Mouse (Mus musculus) liver, embryonic 11.5 days (tissue): ENCODE measurements around the gene Gm10273. TPM values are rescaled to one million over a fixed set of nuclear protein-coding genes. Genes with fewer than 3 reads are reported as not detected.

ENCODE experiments used
- ATAC-seq: fragments of 200-750 bp; cut with Nextera tagmentation; replicated peaks from 2 replicates; pipeline ENCODE4 v1.8.0; 2017; ENCODE audit warnings: moderate number of reproducible peaks, mild to moderate bottlenecking, moderate TSS enrichment, moderate library complexity; ENCODE audit not compliant: low FRiP score
- DNase-seq: peaks from one replicate; pipeline ENCODE4 v3.0.0-alpha.2; 2017; ENCODE audit warnings: low spot score
- H3K27ac ChIP-seq: fragments of 300-500 bp; sonication (generic); 2 replicates; pipeline ENCODE4 v1.5.1; 2014; ENCODE audit warnings: mild to moderate bottlenecking, low read depth, low read length, control low read depth
- H3K27me3 ChIP-seq: fragments of 300-500 bp; sonication (generic); replicated peaks from 2 replicates; pipeline ENCODE4 v1.6.1; 2014; ENCODE audit warnings: low read length, mixed read lengths; ENCODE audit not compliant: control insufficient read depth, insufficient read depth
- H3K36me3 ChIP-seq: fragments of 300-500 bp; sonication (generic); 2 replicates; pipeline ENCODE4 v1.6.1; 2014; ENCODE audit warnings: mild to moderate bottlenecking, low read length, moderate library complexity, mixed read lengths; ENCODE audit not compliant: control insufficient read depth, insufficient read depth
- H3K4me1 ChIP-seq: fragments of 300-500 bp; sonication (generic); replicated peaks from 2 replicates; pipeline ENCODE4 v1.6.1; 2014; ENCODE audit warnings: low read length, mixed read lengths; ENCODE audit not compliant: control insufficient read depth, insufficient read depth
- H3K4me2 ChIP-seq: fragments of 300-500 bp; sonication (generic); 2 replicates; pipeline ENCODE4 v1.6.1; 2014; ENCODE audit warnings: mild to moderate bottlenecking, control low read depth, moderate library complexity
- H3K4me3 ChIP-seq: fragments of 300-500 bp; sonication (generic); 2 replicates; pipeline ENCODE4 v1.5.1; 2014; ENCODE audit warnings: low read depth, low read length, control low read depth
- H3K9ac ChIP-seq: fragments of 300-500 bp; sonication (generic); 2 replicates; pipeline ENCODE4 v1.6.1; 2014; ENCODE audit warnings: low read depth, low read length, control low read depth
- H3K9me3 ChIP-seq: fragments of 300-500 bp; sonication (generic); 2 replicates; pipeline ENCODE4 v1.6.1; 2016; ENCODE audit warnings: low read length, inconsistent platforms, mixed read lengths; ENCODE audit not compliant: control insufficient read depth
- WGBS: fragments of 180-500 bp; shearing (Covaris S2); extraction: QIAGEN DNeasy Blood & Tissue Kit; methylation state at CpG from one replicate; pipeline ENCODE4 v1.1.7; 2014; 5-methylcytosine and 5-hydroxymethylcytosine counted together
- polyA plus RNA-seq: library from polyadenylated mRNA; unstranded; fragments of >200 nt; fragmentation: Nextera tagmentation; extraction: Ambion mirVana; gene quantifications from 2 replicates; pipeline ENCODE4 v1.2.1, GENCODE M21; 2014

Gm10273 gene
- polyA plus RNA-seq, 1 experiment from 2014 or later, result 9.2 TPM

DNA sequence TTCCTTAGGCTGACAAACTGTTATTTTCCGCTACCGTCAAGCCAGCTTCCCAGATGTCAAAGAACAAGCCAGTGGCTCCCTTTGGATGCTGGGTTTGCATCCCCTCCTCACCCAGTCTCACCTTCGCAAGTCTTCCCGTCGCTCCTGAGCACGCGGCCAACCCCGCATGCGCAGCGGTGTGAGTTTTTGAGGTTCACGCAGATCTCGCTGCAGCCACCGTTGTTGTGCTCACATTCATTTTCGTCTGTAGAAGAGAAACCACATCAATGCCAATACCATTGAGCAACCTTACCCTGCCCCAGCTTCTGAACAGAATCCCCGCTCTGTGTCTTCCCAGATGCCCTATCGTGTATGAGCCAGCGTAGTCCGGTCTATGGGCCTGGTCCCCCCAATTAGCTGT, 40.3 kb downstream of the Gm10273 start:
- Histone ChIP-seq H3K27ac (no peak overlapping the region), H3K36me3 (no peaks in the 10 kb centered on the region), H3K4me1 (peaks cover 4% of the 10 kb centered on the region; the same call in 1 of the 2 replicates), H3K9me3 (no peaks in the 10 kb centered on the region), H3K9ac (no peak overlapping the region), H3K4me2 (no peak overlapping the region), H3K27me3 (no peaks in the 10 kb centered on the region), H3K4me3 (no peak overlapping the region)
- no peak for DNase-seq
- WGBS, result 95% methylated on average over 18 of the region's 18 CpGs
- no peak for ATAC-seq

DNA sequence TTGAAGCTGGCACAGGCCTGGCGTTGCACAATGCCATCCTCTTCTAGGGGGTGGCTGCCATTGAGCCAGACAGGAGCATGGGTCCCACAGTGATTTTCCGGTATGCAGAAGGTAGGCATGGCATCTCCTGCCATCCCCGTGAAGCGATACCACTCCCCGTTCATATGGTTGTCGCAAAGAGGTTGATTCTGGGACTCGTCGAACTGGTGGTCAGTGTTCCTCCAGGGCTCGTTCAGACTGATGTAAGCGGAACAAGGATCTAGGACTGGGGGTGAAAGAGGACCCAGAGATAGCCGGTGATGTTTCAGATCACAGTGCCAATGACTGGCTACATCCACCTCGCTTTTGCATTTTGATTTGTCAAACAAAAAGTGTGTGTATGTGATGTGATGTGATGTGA, 43.2 kb downstream of the Gm10273 start:
- no peak overlapping the region for H3K27ac ChIP-seq
- H3K36me3 ChIP-seq, result no peaks in the 10 kb centered on the region
- H3K4me1 ChIP-seq, result peaks cover 7% of the 10 kb centered on the region; the same call in 1 of the 2 replicates
- no peaks in the 10 kb centered on the region for H3K9me3 ChIP-seq
- H3K9ac ChIP-seq, result no peak overlapping the region
- no peak overlapping the region for H3K4me2 ChIP-seq
- 83% methylated on average over 12 of the region's 12 CpGs for WGBS
- no peak for ATAC-seq
- no peak for DNase-seq
- H3K27me3 ChIP-seq, result no peaks in the 10 kb centered on the region
- no peak overlapping the region for H3K4me3 ChIP-seq

DNA sequence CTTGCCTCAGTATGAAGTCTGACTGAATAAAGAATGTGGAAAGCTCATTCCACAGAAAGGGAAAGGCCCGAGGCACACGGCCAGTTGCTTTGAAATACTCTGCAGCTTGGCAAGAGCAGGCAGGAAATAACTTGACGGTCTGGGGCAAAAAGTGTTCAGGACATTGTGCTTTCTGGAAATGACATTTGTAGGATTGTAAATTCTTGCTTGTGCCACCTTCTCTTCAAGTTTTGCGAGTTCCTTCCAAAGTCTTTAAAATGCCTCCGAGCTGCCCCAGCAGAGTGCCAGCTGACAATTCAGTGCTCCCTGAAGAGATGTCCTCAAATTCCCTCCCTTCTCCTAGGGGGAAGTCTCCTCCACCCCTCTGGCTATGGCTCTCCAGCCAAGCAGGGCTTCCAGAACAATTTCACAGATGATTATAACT, 44.1 kb downstream of the Gm10273 start:
- Histone ChIP-seq H3K27ac (no peak overlapping the region), H3K4me2 (peak overlapping the region; percentile 14; the same call in 1 of the 2 replicates), H3K4me1 (peaks cover 14% of the 10 kb centered on the region), H3K27me3 (no peaks in the 10 kb centered on the region), H3K9me3 (no peaks in the 10 kb centered on the region), H3K4me3 (no peak overlapping the region), H3K9ac (no peak overlapping the region), H3K36me3 (no peaks in the 10 kb centered on the region)
- ATAC-seq (no peak), DNase-seq (no peak)
- WGBS, result 62% methylated on average over 5 of the region's 5 CpGs

DNA sequence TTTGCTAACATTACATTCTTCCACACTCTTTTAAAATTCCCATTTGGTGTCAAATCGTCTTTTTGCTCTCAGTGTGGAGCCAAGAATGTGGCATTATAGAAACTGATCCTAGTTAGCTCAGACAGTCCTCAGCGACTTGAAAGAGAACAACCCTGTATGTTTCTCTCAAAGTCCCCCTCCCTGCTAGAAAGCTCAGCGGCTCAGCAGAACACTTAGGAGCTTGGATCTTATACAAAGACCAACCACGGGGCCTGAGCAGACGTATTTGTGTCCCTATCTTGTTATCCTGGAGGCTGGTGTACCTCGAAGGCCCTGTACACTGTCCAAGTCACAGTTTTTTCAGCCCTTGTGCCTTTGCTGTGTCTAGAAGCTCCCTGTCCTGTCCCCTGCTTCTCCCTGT, 44.7 kb downstream of the Gm10273 start:
- Histone ChIP-seq H3K36me3 (no peaks in the 10 kb centered on the region), H3K9me3 (no peaks in the 10 kb centered on the region), H3K9ac (no peak overlapping the region), H3K4me2 (no peak overlapping the region), H3K27me3 (no peaks in the 10 kb centered on the region), H3K4me3 (0 out of 2 replicates have a peak overlapping the region, but pooled peaks have one; percentile 0), H3K27ac (no peak overlapping the region), H3K4me1 (peaks cover 16% of the 10 kb centered on the region)
- 53% methylated on average over 6 of the region's 6 CpGs for WGBS
- DNase-seq (no peak), ATAC-seq (no peak)

DNA sequence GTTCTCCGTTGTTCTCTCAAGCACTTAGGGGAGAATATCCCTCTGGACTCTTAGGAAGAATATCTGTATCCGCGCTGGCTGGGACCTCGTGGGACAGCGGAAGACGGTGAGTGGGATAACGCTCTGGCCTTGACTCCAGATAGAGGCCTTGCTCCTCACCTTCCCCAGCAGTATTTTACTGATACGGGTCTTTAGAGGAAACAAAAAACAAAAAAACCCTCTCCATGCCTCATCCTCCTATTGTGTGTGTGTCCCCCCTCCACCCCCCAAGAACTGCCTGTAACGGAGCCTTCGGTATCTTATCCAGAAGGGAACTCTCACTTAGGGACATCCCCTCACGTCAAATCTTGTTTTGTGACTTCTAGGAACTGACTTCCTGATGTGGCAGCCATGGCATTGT, 46.3 kb downstream of the Gm10273 start, which contains the start of gene Oit3:
Gene Oit3 (minus strand): TSS at position 44 of the 400 bp plus-strand sequence.
- Histone ChIP-seq H3K36me3 (no peaks in the 10 kb centered on the region), H3K4me2 (no peak within 1 kb of the TSS), H3K4me3 (no peak within 1 kb of the TSS), H3K27me3 (no peaks in the 10 kb centered on the region), H3K9me3 (no peaks in the 10 kb centered on the region), H3K4me1 (peaks cover 16% of the 10 kb centered on the region), H3K9ac (no peak within 1 kb of the TSS), H3K27ac (no peak within 1 kb of the TSS)
- WGBS, result 58% methylated on average over 11 of the region's 11 CpGs
- DNase-seq, result no peak
- 0 out of 2 replicates have a peak, but pooled peaks have one; percentile 29 for ATAC-seq

DNA sequence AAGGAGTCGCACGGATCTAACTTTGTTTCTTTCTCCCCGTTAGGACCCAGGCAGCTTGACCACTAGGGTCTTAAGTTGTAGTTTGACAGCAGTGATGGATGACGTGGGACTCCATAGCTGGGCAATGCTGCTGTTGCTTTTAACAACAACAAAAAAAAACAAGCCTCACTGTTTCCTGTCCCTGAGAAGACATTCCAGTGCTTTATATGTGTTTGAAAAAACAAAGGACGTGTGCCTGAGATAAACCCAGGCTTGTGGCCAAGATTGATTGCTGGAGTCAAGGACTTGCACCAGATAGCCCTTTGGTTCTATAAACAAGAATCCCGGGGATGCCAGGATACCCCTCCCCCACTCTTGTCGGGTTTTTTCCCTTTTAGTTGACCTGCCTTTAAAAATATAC, 47.8 kb downstream of the Gm10273 start:
- DNase-seq, result no peak
- no peak overlapping the region for H3K4me2 ChIP-seq

DNA sequence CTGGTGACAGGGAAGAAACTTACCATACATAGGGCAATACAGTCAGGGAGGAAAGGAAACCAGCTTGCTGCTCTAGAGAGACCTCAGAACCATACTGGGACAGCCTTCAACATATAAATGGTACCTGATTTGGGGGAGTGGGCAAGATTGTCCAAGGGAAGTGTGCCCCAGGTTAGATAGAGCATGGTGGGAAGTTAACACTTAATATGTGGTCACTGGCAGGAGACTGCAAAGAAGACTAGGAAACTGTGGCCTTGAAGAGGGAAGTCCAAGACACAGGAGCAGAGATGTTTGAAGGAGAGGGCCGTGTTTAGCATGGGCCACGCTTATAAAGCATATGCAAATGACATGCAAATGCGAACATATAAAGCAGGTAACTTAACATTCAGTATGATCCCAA, 48.7 kb downstream of the Gm10273 start:
- ATAC-seq (no peak), DNase-seq (no peak)
- Histone ChIP-seq H3K4me2 (no peak overlapping the region), H3K4me3 (no peak overlapping the region), H3K27me3 (no peaks in the 10 kb centered on the region), H3K4me1 (peaks cover 18% of the 10 kb centered on the region), H3K27ac (no peak overlapping the region), H3K9ac (no peak overlapping the region), H3K36me3 (no peaks in the 10 kb centered on the region), H3K9me3 (no peaks in the 10 kb centered on the region)
- 51% methylated on average over 3 of the region's 3 CpGs for WGBS

More for the DNA sequence above, 47.8 kb downstream of the Gm10273 start:
- no peak overlapping the region for H3K27ac ChIP-seq
- H3K4me1 ChIP-seq, result peaks cover 18% of the 10 kb centered on the region
- WGBS, result 10% methylated on average over 7 of the region's 7 CpGs
- no peaks in the 10 kb centered on the region for H3K36me3 ChIP-seq
- H3K4me3 ChIP-seq, result no peak overlapping the region
- H3K9ac ChIP-seq, result no peak overlapping the region
- 0 out of 2 replicates have a peak, but pooled peaks have one; percentile 23 for ATAC-seq
- no peaks in the 10 kb centered on the region for H3K27me3 ChIP-seq
- no peaks in the 10 kb centered on the region for H3K9me3 ChIP-seq

DNA sequence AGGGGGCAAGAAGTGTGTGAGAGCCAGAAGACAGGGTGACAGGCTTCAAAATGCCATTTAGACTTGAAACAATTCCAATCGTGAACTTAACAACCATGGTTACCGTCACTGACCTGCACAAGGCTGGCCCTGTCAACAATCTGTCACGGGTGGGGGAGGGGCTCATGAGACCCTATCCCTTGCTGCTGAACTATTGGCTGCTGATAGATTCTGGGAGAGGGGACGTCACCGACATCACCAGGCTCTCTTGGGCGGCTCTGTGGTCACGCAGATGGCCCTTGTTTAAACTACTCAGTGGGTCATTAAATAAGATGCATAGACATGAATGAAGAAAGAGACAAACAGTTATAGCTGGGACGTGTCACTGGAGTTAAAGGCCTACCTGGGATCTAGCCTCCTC, 49.2 kb downstream of the Gm10273 start:
- ATAC-seq (no peak), DNase-seq (no peak)
- H3K4me2 ChIP-seq, result no peak overlapping the region
- no peaks in the 10 kb centered on the region for H3K36me3 ChIP-seq
- no peak overlapping the region for H3K27ac ChIP-seq
- H3K27me3 ChIP-seq, result no peaks in the 10 kb centered on the region
- H3K4me3 ChIP-seq, result no peak overlapping the region
- H3K9ac ChIP-seq, result no peak overlapping the region
- peaks cover 18% of the 10 kb centered on the region for H3K4me1 ChIP-seq
- H3K9me3 ChIP-seq, result no peaks in the 10 kb centered on the region
- 38% methylated on average over 8 of the region's 8 CpGs for WGBS
